Mouse (Mus musculus): ENCODE measurements around the gene Slc46a1. TPM values are rescaled to one million over a fixed set of nuclear protein-coding genes. Genes with fewer than 3 reads are reported as not detected.

Slc46a1 gene
- polyA plus RNA-seq (2012; rRNA removed) = 45.6 and 45.9 TPM in 2 replicates

GRCm38 (mm10) chr11:78465568-78466180 lies at the start of gene Slc46a1:
Gene Slc46a1 (plus strand): TSS chr11:78465697.

GRCm38 (mm10) chr11:78422055-78422819 lies 43.3 kb upstream of the Slc46a1 start, which contains the start of gene Slc13a2:
Gene Slc13a2 (minus strand): TSS chr11:78422217.

DNA sequence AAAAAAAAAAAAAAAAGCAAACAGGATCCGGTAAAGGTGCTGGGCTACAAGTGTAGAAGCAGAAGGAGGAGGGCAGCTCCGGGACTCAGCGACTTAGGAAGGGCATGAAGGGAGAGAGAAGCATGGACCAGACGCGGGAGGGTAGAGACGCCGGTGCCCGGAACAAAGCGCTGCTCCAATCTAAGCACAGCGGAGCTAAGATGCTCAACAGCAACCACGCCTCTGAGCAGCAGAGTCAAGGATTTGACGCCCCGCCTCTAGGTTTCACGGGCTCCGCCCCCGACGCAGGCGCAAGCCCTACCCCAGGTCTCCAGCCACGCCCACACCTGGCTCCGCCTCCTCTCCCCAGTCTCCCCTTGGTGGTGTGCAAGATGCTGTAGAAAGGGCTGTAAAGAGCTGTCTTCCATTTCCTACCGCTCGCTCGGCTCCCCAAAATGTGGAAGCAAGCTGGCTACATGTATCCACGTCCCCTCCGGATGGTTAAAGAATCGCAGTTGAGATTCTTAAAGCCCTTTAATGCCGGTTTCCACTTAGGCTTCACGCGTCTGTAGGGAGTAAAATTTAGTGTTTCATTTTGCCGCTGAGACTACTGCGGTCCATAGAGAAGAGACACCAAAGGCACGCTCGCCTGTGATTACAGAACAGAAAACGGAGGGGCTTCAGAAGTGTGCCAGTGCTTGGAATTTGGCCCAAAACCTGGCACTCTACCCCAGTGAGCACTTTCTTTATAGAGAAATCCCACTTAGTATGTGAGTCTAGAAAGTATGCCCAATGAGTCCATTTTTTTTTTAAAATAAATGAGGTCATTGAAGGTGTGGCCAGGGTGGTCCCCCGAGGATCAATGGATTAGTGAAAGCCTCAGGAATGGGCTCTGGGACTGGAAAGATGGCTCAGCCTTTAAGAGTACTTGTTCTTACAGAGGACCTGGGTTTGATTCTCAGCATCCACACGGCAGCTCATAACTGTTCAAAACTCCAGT lies 32.3 kb downstream of the Slc46a1 start, which contains the start of gene Sarm1:
Gene Sarm1, minus strand, starts transcription at position 211 of the 979 bp plus-strand sequence.

GRCm38 (mm10) chr11:78499004-78499403 lies 33.5 kb downstream of the Slc46a1 start, which contains the start of gene Vtn:
Gene Vtn (plus strand): TSS chr11:78499091.

GRCm38 (mm10) chr11:78502909-78503650 lies 37.6 kb downstream of the Slc46a1 start, which contains the start of gene Sebox:
Gene Sebox (plus strand): TSS chr11:78503447.

DNA sequence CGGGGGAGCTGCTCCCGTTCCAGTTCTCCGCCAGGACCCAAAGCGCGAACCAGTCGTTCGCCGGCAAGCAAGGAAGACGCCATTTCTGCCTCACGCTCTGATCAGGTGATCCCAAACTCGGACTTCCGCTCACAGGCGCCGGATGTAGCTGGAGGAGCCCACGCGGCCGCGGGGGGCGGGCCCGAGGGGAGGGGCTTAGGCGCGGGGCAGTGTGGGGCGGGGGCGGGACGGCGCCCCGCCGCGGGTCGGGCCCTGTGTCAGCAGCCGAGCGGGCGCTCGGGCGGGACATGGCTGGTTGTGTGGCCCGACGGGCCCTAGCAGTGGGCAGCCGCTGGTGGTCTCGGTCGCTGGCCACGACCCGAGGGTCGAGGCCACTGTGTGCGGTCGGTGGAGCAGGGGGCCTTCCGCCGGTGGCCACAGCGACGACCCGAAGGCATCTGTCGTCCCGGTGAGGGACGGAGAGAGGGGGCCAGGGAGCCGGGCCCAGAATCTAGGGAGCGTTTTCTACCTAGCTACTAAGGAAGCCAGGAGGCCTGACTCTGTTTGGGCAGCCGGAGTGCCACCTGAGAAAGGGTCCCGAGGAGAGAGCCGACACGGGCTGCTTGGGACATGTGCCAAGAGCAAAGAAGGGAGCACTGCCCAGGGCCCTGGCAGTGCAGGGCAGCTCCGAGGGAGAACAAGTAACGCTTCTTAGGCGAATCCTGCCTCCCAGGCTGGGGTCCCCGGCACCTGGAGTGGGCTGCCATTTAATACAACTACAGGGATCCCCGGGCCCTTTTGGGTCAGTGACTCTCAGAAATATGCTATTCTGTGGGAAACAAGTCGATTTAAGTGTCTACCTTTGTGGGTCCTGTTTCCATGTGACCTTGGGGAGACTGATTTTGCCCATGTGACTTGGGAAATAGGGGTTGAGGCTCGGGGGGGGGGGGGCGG lies 46.8 kb downstream of the Slc46a1 start, which contains the start of the genes Tmem199 and Poldip2:
Gene Tmem199, minus strand, starts transcription at position 148 of the 933 bp plus-strand sequence.
Gene Poldip2, plus strand, starts transcription at position 169 of the 933 bp plus-strand sequence.

Other genes with a start within 250 kb of the Slc46a1 start
- gene Sdf2, start 220.0 kb upstream of the Slc46a1 start, polyA plus RNA-seq (2012; rRNA removed) = 160 and 201 TPM in 2 replicates
- 17.8 and 25.3 TPM in 2 replicates for gene Supt6, start 219.7 kb upstream of the Slc46a1 start, polyA plus RNA-seq (2012; rRNA removed)
- gene 2610507B11Rik, start 203.9 kb upstream of the Slc46a1 start, polyA plus RNA-seq (2012; rRNA removed) = 88.4 and 89.1 TPM in 2 replicates
- 0.15 and 0.23 TPM in 2 replicates for gene BC030499, start 174.9 kb upstream of the Slc46a1 start, polyA plus RNA-seq (2012; rRNA removed)
- 11.1 and 11.4 TPM in 2 replicates for gene Spag5, start 164.2 kb upstream of the Slc46a1 start, polyA plus RNA-seq (2012; rRNA removed)
- gene Aldoc, start 142.7 kb upstream of the Slc46a1 start, polyA plus RNA-seq (2012; rRNA removed) = 67.1 and 68.0 TPM in 2 replicates
- 107 and 137 TPM in 2 replicates for gene Pigs, start 137.3 kb upstream of the Slc46a1 start, polyA plus RNA-seq (2012; rRNA removed)
- 97.4 and 148 TPM in 2 replicates for gene Unc119, start 122.2 kb upstream of the Slc46a1 start, polyA plus RNA-seq (2012; rRNA removed)
- not detected in 2 replicates for gene Foxn1, start 79.1 kb upstream of the Slc46a1 start, polyA plus RNA-seq (2012; rRNA removed)
- 1.8 TPM in 2 replicates for gene Slc13a2, start 43.5 kb upstream of the Slc46a1 start, polyA plus RNA-seq (2012; rRNA removed)
- gene Sarm1, start 32.1 kb downstream of the Slc46a1 start, polyA plus RNA-seq (2012; rRNA removed) = 1.8 and 2.0 TPM in 2 replicates
- gene Vtn, start 33.4 kb downstream of the Slc46a1 start, polyA plus RNA-seq (2012; rRNA removed) = 9.1 and 12.5 TPM in 2 replicates
- 1.8 and 2.2 TPM in 2 replicates for gene Sebox, start 37.8 kb downstream of the Slc46a1 start, polyA plus RNA-seq (2012; rRNA removed)
- gene Tmem199, start 46.5 kb downstream of the Slc46a1 start, polyA plus RNA-seq (2012; rRNA removed) = 10.1 and 13.4 TPM in 2 replicates
- 75.3 and 83.9 TPM in 2 replicates for gene Poldip2, start 46.5 kb downstream of the Slc46a1 start, polyA plus RNA-seq (2012; rRNA removed)
- 42.6 and 47.1 TPM in 2 replicates for gene Tnfaip1, start 70.6 kb downstream of the Slc46a1 start, polyA plus RNA-seq (2012; rRNA removed)
- gene Ift20, start 70.7 kb downstream of the Slc46a1 start, polyA plus RNA-seq (2012; rRNA removed) = 115 and 119 TPM in 2 replicates
- gene Tmem97, start 85.1 kb downstream of the Slc46a1 start, polyA plus RNA-seq (2012; rRNA removed) = 26.2 and 35.9 TPM in 2 replicates
- gene Nlk, start 231.7 kb downstream of the Slc46a1 start, polyA plus RNA-seq (2012; rRNA removed) = 25.1 and 46.5 TPM in 2 replicates

Data from ovary, adult 2 months (tissue).